Mouse (Mus musculus) embryo, embryonic 10 days (tissue): ENCODE data around the gene Mrpl10.

Experiments
- DNase-seq: peaks from one replicate; pipeline ENCODE4 v3.0.0-alpha.2; 2015; ENCODE audit warnings: low spot score

Mrpl10 gene

GRCm38 (mm10) chr11:97029686-97030417, 11.5 kb upstream of the Mrpl10 start, which contains the start of gene Scrn2:
Scrn2 (plus strand) TSS chr11:97029938.
- peak; percentile 96 for DNase-seq

GRCm38 (mm10) chr11:97030426-97030825, 10.9 kb upstream of the Mrpl10 start:
- no peak for DNase-seq

- no peak for DNase-seq
Observed at GRCm38 (mm10) chr11:97031977-97032376, 9.4 kb upstream of the Mrpl10 start.

- no peak for DNase-seq
Observed at GRCm38 (mm10) chr11:97032499-97032898, 8.9 kb upstream of the Mrpl10 start.

- DNase-seq: no peak
Observed at GRCm38 (mm10) chr11:97033781-97034180, 7.6 kb upstream of the Mrpl10 start.

- no peak for DNase-seq
Observed at GRCm38 (mm10) chr11:97036141-97036540, 5.2 kb upstream of the Mrpl10 start.

GRCm38 (mm10) chr11:97038881-97039280, 2.5 kb upstream of the Mrpl10 start:
- no peak for DNase-seq

- DNase-seq: no peak
Observed at GRCm38 (mm10) chr11:97040301-97041021, 899 bp upstream of the Mrpl10 start.

- DNase-seq: no peak
Observed at GRCm38 (mm10) chr11:97044902-97045301, 3.5 kb downstream of the Mrpl10 start.

- DNase-seq: no peak
Observed at GRCm38 (mm10) chr11:97045861-97046260, 4.5 kb downstream of the Mrpl10 start.

- DNase-seq: no peak
Observed at GRCm38 (mm10) chr11:97048090-97048650, 6.8 kb downstream of the Mrpl10 start.

GRCm38 (mm10) chr11:97049492-97050085, 8.2 kb downstream of the Mrpl10 start:
- DNase-seq: no peak

- peak; percentile 85 for DNase-seq
Observed at GRCm38 (mm10) chr11:97050216-97050943, 9.0 kb downstream of the Mrpl10 start, which contains the start of gene Osbpl7. Osbpl7 (plus strand) TSS chr11:97050628.

GRCm38 (mm10) chr11:97050944-97051586, 9.7 kb downstream of the Mrpl10 start:
- no peak for DNase-seq

GRCm38 (mm10) chr11:97052219-97052646, 10.9 kb downstream of the Mrpl10 start:
- no peak for DNase-seq

- no peak for DNase-seq
Observed at GRCm38 (mm10) chr11:97063274-97063920, 22.0 kb downstream of the Mrpl10 start.

GRCm38 (mm10) chr11:97063921-97064295, 22.5 kb downstream of the Mrpl10 start:
- DNase-seq: no peak

GRCm38 (mm10) chr11:97065538-97066295, 24.4 kb downstream of the Mrpl10 start:
- no peak for DNase-seq

GRCm38 (mm10) chr11:97066656-97067360, 25.4 kb downstream of the Mrpl10 start:
- DNase-seq: peak; percentile 39
